Mouse (Mus musculus) left cerebral cortex, adult 2 months (tissue): ENCODE results near the gene Mindy1. TPM values are rescaled to one million over a fixed set of nuclear protein-coding genes. Genes with fewer than 3 reads are reported as not detected.

ENCODE experiments used
- DNase-seq, 2 experiments: peaks; one replicate each; pipeline ENCODE4 v3.0.0; 2021 to 2022; ENCODE audit warnings: low spot score in 2 of 2, mixed read lengths in 1 of 2; ENCODE audit errors: extremely low spot score in 1 of 2
- H3K27ac ChIP-seq: fragments of 200-600 bp; 2 replicates; pipeline ENCODE4 v1.8.1; 2022
- H3K4me3 ChIP-seq: fragments of 200-600 bp; 2 replicates; pipeline ENCODE4 v1.8.1; 2022
- CTCF ChIP-seq: fragments of 200-600 bp; IDR thresholded peaks from 2 replicates; pipeline ENCODE4 v1.8.1; 2022; ENCODE audit warnings: antibody characterized with exemption, mild to moderate bottlenecking, moderate library complexity
- intact Hi-C: fragments of 180-260 bp; cut with DNase I; formaldehyde crosslinking; loops from one replicate; pipeline ENCODE4 v1.15.1; 2025
- total RNA-seq, 2 experiments: library from RNA; stranded (reverse); gene quantifications; 2 replicates each; pipeline ENCODE4 v1.2.3; 2021

The Mindy1 gene
- total RNA-seq, 2 experiments from 2014 or later, result 19.9 to 21.5 TPM

DNA sequence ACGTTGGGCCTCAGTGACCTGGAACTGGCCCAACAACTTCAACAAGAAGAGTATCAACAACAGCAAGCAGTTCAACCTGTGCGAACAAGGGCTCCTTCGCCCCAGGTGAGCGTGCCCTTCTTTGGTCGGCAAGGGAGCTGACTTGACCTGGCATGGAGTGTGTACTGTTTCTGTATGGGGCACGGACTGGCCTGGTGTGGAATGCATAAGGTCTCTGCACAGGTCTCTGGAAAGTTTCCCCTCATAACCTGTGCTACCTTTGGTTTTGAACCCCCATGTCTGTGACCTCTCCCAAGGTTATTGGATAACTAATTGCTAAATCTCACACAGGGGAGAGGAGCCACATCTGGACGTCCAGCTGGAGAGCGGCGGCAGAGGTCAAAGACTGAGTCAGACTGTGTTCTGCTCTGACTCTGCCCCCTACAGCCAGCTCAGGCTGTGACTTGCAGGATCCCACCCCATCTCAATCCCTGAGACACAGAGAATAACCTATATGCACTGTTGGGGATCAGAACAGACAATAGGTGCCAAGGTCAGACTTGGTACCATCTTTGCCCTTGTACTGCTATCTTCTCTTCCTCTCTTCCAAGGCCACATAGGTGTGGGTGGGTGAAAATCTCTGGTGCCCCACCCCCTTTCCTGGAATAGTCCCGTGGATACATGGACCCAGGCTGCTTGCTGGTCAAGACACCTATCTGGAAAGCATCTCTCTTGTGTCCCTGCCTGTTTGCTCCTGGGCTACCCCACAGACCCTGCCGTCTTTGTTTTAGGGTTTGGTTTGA, 14.4 kb downstream of the Mindy1 start:
- no peak for DNase-seq
- intact Hi-C loops, result no loop called here
- no peak for TF ChIP-seq CTCF
- H3K4me3 ChIP-seq, result no peak overlapping the region
- no peak overlapping the region for H3K27ac ChIP-seq

DNA sequence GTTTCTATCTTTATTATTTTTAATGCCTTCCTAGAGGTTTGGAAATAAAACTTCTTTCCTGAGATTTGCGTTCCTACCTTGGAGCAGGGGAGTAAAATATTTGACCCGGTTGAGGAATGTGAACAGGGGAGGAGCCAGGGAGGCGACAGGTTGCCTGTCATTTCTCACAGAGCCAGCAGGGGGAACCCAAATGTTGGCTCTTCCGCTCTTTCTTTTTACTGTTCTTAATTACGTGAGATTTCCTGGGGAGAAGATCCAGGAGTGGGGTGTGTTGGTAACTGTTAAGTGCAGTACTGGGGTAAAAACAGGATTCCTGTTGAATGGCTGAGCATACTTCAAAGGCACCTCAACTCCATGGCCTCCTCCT, 14.9 kb downstream of the Mindy1 start:
- Histone ChIP-seq H3K27ac (no peak overlapping the region), H3K4me3 (no peak overlapping the region)
- intact Hi-C loops, result no loop called here
- DNase-seq, result peak in 1 of 2 experiments; percentile 35
- peak; percentile 74 for TF ChIP-seq CTCF

DNA sequence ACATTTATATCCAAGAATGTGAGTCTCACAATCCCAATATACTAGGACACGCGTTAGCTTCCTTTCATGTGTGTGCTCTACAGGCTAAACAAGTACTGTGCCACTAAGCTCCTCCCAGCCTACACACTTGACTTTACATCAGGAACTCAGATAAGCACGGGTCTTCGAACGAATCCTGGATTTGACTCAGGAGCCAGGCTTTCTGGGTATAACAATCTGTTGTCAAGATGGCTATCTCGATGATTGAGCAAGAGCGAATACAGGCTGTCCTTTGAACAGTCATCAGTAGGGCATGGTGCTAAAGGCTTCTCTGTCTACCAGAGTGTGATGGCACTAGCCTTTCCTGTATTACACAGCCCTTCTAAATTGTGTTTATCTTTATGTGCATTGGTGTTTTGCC, 16.9 kb downstream of the Mindy1 start:
- TF ChIP-seq CTCF, result no peak
- no peak for DNase-seq
- Histone ChIP-seq H3K4me3 (no peak overlapping the region), H3K27ac (no peak overlapping the region)
- intact Hi-C loops, result no loop called here

DNA sequence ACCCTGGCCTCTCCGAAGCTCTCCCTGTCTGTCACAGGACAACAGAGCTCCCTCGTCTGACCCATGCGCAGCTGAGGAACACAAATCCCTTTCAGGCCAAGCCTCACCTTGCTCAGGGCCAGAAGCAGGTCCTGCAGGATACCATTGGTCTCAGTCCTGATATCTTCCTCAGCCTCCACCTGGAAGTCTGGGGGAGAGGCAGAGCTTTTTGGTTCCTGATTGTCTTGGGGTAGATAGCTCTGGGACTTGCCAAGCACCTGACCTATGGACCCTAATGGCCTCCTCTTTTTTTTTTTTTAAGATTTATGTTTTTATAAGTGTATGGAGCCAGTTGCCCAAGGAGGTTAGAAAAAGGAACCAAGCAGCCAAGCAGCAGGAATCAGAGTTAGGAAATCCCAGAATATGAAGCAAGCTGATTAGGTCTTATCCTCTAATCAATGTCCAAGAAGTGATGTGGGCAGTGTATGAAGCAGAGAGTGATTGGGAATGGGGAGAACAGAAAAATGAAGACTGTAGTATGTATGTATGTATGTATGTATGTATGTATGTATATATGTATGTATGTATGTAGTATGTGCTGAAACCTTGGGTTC, 20.2 kb downstream of the Mindy1 start:
- no peak for DNase-seq
- Histone ChIP-seq H3K27ac (no peak overlapping the region), H3K4me3 (no peak overlapping the region)
- intact Hi-C loops, result no loop called here
- no peak for TF ChIP-seq CTCF

DNA sequence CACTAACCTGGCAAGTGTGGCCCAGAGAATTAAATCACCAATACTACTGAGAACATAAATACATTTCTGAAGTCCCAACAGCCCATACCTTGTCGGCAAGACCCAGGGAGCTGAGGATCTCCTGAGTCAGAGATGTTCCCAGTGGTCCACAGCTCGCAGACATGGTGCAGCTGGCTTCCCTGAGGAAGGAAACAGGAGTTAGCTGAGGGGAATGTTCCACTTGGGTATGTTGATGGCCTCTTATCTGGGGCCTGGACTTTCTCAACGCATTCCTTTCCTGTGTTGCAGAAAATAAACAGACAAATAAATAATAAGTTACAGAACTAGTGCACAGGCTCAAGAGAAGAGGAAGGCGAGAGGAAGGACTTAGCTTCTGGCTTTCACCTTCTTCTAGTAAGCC, 25.1 kb downstream of the Mindy1 start:
- intact Hi-C loops, result no loop called here
- Histone ChIP-seq H3K4me3 (no peak overlapping the region), H3K27ac (no peak overlapping the region)
- no peak for TF ChIP-seq CTCF
- no peak for DNase-seq

DNA sequence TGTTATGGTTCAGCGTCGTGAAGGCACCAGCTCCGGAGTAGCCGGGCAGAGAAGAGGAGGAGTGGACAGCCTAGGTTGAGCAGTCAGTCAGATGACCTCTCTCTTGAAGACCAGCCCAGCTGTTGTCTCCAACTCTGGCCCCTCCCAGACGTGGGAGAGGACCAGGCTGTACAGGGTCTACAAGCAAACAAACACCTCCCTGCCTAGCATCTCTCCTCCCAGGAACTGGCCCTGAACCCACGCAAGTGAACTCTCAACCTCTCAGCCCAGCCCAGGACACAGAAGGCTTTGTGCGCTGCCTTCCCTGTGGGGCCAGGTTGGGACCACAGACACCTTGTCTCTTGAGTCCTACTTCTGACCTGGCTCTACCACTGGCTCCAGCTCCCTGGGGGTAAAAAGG, 26.0 kb downstream of the Mindy1 start, which contains the start of gene Anxa9:
Gene Anxa9 (minus strand): TSS at position 77 of the 400 bp plus-strand sequence.
- no peak for TF ChIP-seq CTCF
- DNase-seq, result no peak
- intact Hi-C loops, result no loop called here
- Histone ChIP-seq H3K27ac (no peak within 1 kb of the TSS), H3K4me3 (no peak within 1 kb of the TSS)

DNA sequence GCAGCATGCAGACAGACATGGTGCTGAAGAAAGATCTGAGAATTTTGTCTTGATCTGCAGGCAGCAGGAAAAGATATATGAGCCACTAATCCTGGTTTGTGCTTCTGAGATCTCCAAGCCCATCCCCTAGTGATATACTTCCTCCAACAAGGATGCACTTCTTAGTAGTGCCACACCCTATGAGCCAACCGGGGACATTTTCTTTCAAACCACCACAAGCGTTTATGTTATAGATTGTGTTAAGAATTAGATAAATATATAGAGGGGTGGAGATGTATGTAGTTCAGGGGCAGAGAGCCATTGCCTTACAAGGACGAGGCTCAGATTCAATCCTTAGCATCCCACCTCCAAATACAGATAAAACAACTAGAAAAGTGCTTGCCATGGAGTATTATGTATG, 29.4 kb downstream of the Mindy1 start:
- intact Hi-C loops, result no loop called here
- H3K27ac ChIP-seq, result no peak overlapping the region
- no peak for DNase-seq
- H3K4me3 ChIP-seq, result no peak overlapping the region
- no peak for TF ChIP-seq CTCF

DNA sequence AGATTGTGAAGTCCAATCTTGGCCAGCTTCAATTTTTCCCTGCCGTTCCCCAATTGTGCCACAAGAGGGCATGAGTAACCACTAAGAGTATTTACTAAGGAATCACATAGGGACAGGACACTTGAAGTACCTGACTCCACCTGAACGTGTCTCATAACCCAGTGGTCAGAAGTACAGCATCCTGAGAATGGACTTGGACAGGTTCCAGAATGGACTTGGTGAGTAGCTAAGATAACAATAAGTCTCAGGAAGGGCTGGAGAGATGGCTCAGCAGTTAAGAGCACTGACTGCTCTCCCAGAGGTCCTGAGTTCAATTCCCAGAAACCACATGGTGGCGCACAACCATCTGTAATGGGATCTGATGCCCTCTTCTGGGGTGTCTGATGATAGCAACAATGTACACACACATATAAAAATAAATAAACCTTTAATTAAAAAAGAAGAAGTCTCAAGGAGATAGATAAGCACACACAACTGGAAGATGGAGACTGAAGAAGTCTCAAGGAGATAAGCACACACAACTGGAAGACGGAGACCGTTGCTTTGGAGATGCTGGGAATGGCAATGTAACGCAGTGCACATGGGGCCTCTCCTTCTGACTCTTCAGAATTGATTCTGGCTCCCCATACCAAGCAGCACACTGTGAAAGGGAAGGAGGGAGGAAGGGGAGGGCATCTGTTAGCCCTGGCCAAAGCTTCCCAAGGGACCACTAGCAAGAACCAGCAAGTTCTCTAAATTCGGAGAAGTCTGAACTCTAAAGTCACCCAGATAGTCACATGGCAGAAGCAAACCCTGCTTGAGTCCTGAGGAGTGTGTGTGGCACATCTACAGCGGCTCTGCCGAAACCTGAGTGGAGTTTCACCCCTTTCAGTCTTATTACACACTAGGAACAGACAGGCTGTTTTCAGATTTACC, 30.1 kb downstream of the Mindy1 start:
- Histone ChIP-seq H3K27ac (no peak overlapping the region), H3K4me3 (no peak overlapping the region)
- DNase-seq, result peak; percentile 46 to 67
- intact Hi-C loops, result no loop called here
- TF ChIP-seq CTCF, result peak; percentile 74

DNA sequence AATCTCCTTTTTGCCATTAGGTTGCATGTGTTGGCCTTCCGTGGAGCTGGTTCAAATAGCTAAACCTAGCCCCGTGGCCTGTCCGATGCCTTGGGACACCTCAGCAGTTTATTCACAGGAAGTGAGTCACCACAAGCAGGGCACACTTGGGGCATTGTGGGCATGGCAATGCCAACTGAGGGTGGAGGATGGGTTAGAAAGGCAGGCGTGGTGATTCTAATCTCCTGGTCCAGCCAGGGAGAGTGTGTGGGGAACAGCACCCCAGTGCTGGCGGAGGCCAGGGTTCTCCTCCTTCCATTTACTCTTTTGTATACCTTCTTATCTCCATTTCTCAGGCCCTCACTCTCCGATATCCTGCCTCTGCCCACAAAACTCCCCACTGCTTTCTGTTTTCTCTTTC, 31.5 kb downstream of the Mindy1 start:
- H3K27ac ChIP-seq, result no peak overlapping the region
- no peak for DNase-seq
- no peak overlapping the region for H3K4me3 ChIP-seq
- intact Hi-C loops, result loop anchor here (2.0 kb wide), 1 partner anchor 30 kb away; the partner anchor contains the start of gene Prune1
- no peak for TF ChIP-seq CTCF

DNA sequence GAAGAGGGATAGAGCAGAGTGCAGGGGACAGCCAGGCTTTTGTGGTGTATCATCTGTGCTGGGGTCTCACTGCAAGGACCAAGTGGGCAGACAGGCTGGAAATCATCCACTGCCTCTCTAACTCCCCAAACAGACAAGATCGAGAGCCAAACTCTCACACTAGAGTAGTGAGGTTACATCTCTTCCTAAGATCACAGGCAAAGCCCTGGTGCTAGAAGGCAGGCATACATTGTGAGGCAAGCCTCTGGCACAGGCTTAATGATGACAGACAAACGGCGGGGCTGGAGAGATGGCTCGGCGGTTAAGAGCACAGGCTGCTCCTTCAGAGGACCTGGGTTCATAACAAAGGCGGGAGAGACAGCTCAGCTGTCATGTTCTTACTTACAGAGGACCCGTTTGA, 32.3 kb downstream of the Mindy1 start:
- no peak overlapping the region for H3K27ac ChIP-seq
- no peak for TF ChIP-seq CTCF
- intact Hi-C loops, result loop anchor here (2.0 kb wide), 1 partner anchor 31 kb away; the partner anchor contains the start of gene Prune1
- H3K4me3 ChIP-seq, result no peak overlapping the region
- no peak for DNase-seq

DNA sequence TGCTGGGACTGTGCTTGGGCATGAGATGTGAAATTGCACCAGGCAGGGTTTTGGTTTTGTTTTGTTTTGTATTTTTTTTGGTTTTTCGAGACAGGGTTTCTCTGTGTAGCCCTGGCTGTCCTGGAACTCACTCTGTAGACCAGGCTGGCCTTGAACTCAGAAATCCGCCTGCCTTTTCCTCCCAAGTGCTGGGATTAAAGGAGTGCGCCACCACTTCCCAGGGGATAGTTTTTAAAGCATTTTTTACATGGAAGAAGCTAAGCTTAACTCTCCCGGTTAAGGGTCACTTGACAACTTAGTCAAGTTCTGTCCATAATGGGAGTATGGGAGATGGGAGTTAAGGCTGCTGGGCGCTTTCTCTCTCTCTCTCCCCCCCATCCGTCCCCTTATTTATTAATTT, 32.9 kb downstream of the Mindy1 start:
- DNase-seq, result no peak
- no peak overlapping the region for H3K27ac ChIP-seq
- TF ChIP-seq CTCF, result no peak
- intact Hi-C loops, result no loop called here
- no peak overlapping the region for H3K4me3 ChIP-seq
